In genomic region chrX:48257011-48257410, GRCm38 (mm10) we compare ENCODE assay signal across 7 mouse cellular contexts. TPM values are rescaled to one million over a fixed set of nuclear protein-coding genes. Genes with fewer than 3 reads are reported as not detected.
A peak's percentile ranks its signal among the peaks of the same experiment; 100 is the strongest.
DNase-seq lines count a peak whose midpoint lies in the region; ATAC-seq and TF ChIP-seq lines count a peak whose summit lies in the region.

No protein-coding gene starts in this region.

- peak overlapping the region; percentile 63 for H3K4me2 ChIP-seq in lung, embryonic 14.5 days
- peak overlapping the region; percentile 56 for H3K4me2 ChIP-seq in limb, embryonic 12.5 days
- H3K4me2 ChIP-seq in neural tube, embryonic 15.5 days: peak overlapping the region; percentile 66

- DNase-seq in lung, embryonic 14.5 days: peak; percentile 4
- no peak for DNase-seq in lung, postnatal 25 days (ENCODE audit: low spot score)
- no peak for DNase-seq in forebrain, embryonic 10.5 days (ENCODE audit: extremely low spot score, low spot score)
- no peak for DNase-seq in layer of hippocampus, adult 9-10 months (ENCODE audit: low spot score)
- DNase-seq in spleen, adult 18-20 months: no peak

- TF ChIP-seq CTCF in lung, embryonic 14.5 days (IDR thresholded peaks at IDR 0.05; ENCODE audit: low read depth): no peak

- H3K9me3 ChIP-seq in lung, embryonic 14.5 days (ENCODE audit: low read depth, low read length): no peaks in the 10 kb centered on the region
- H3K9me3 ChIP-seq in forebrain, embryonic 10.5 days: no peaks in the 10 kb centered on the region
- H3K9me3 ChIP-seq in limb, embryonic 12.5 days: no peaks in the 10 kb centered on the region
- no peaks in the 10 kb centered on the region for H3K9me3 ChIP-seq in neural tube, embryonic 15.5 days (replicated peaks)

- peak overlapping the region; percentile 55 for H3K9ac ChIP-seq in lung, embryonic 14.5 days
- peak overlapping the region; percentile 37; the same call in 1 of the 2 replicates for H3K9ac ChIP-seq in limb, embryonic 12.5 days (replicated peaks)
- peak overlapping the region; percentile 40; the same call in 1 of the 2 replicates for H3K9ac ChIP-seq in neural tube, embryonic 15.5 days (replicated peaks)

- ATAC-seq in lung, embryonic 14.5 days (ENCODE audit: insufficient read depth): no peak
- ATAC-seq in limb, embryonic 12.5 days (ENCODE audit: insufficient number of reproducible peaks, insufficient read depth, low FRiP score, low TSS enrichment, low read depth): no peak
- ATAC-seq in neural tube, embryonic 15.5 days (ENCODE audit: low FRiP score): peak; percentile 9

- peak overlapping the region; percentile 54 for H3K4me3 ChIP-seq in lung, embryonic 14.5 days (ENCODE audit: low read depth, low read length)
- peak overlapping the region; percentile 59 for H3K4me3 ChIP-seq in forebrain, embryonic 10.5 days
- H3K4me3 ChIP-seq in limb, embryonic 12.5 days (replicated peaks): peak overlapping the region; percentile 53
- H3K4me3 ChIP-seq in neural tube, embryonic 15.5 days (replicated peaks): peak overlapping the region; percentile 53

- no peaks in the 10 kb centered on the region for H3K27me3 ChIP-seq in lung, embryonic 14.5 days (ENCODE audit: insufficient read depth, low read length)
- no peaks in the 10 kb centered on the region; the same call in 1 of the 2 replicates for H3K27me3 ChIP-seq in forebrain, embryonic 10.5 days (ENCODE audit: poor library complexity, severe bottlenecking)
- no peaks in the 10 kb centered on the region for H3K27me3 ChIP-seq in limb, embryonic 12.5 days
- no peaks in the 10 kb centered on the region for H3K27me3 ChIP-seq in neural tube, embryonic 15.5 days (replicated peaks)

- H3K4me1 ChIP-seq in lung, embryonic 14.5 days (ENCODE audit: insufficient read depth): no peaks in the 10 kb centered on the region
- peaks cover 8% of the 10 kb centered on the region for H3K4me1 ChIP-seq in forebrain, embryonic 10.5 days
- H3K4me1 ChIP-seq in limb, embryonic 12.5 days (replicated peaks): 0 out of 2 replicates have a peak, but pooled peaks cover 4% of the 10 kb centered on the region
- H3K4me1 ChIP-seq in neural tube, embryonic 15.5 days: peaks cover 5% of the 10 kb centered on the region

- 7% methylated on average over 16 of the region's 16 CpGs for WGBS in lung, embryonic 14.5 days
- 13% methylated on average over 16 of the region's 16 CpGs for WGBS in forebrain, embryonic 10.5 days
- 7% methylated on average over 16 of the region's 16 CpGs for WGBS in limb, embryonic 12.5 days
- 9% methylated on average over 16 of the region's 16 CpGs for WGBS in neural tube, embryonic 15.5 days

- 0 out of 2 replicates have a peak, but pooled peaks cover 8% of the 10 kb centered on the region for H3K36me3 ChIP-seq in lung, embryonic 14.5 days (ENCODE audit: insufficient read depth)
- peaks cover 31% of the 10 kb centered on the region for H3K36me3 ChIP-seq in forebrain, embryonic 10.5 days (replicated peaks)
- peaks cover 19% of the 10 kb centered on the region for H3K36me3 ChIP-seq in limb, embryonic 12.5 days
- no peaks in the 10 kb centered on the region for H3K36me3 ChIP-seq in neural tube, embryonic 15.5 days

- peak overlapping the region; percentile 24; the same call in 1 of the 2 replicates for H3K27ac ChIP-seq in lung, embryonic 14.5 days (ENCODE audit: low read depth)
- H3K27ac ChIP-seq in forebrain, embryonic 10.5 days: peak overlapping the region; percentile 53; the same call in 1 of the 2 replicates
- no peak overlapping the region for H3K27ac ChIP-seq in limb, embryonic 12.5 days
- H3K27ac ChIP-seq in neural tube, embryonic 15.5 days (replicated peaks): peak overlapping the region; percentile 51; the same call in 1 of the 2 replicates

RNA-seq across cellular contexts. Expression of gene Utp14a, which starts 0.3 kb away (rescaled TPM):
- polyA plus RNA-seq in lung, embryonic 14.5 days (2014; fragmentation: Nextera tagmentation; extraction: Ambion mirVana): 21.5 and 23.7 TPM in 2 replicates
- polyA plus RNA-seq in forebrain, embryonic 10.5 days (2016; fragmentation: Nextera tagmentation; extraction: Ambion mirVana): 24.6 TPM in 2 replicates
- polyA plus RNA-seq in limb, embryonic 12.5 days (2016; fragmentation: Nextera tagmentation; extraction: Ambion mirVana): 23.2 and 23.7 TPM in 2 replicates
- 15.7 TPM in 2 replicates for polyA plus RNA-seq in neural tube, embryonic 15.5 days (2015; fragmentation: Nextera tagmentation; extraction: Ambion mirVana)

RNA-seq across cellular contexts. Expression of gene Zdhhc9, which starts 48.3 kb away (rescaled TPM):
- 5.1 and 5.7 TPM in 2 replicates for polyA plus RNA-seq in lung, embryonic 14.5 days (2014; fragmentation: Nextera tagmentation; extraction: Ambion mirVana)
- 3.0 and 3.6 TPM in 2 replicates for polyA plus RNA-seq in forebrain, embryonic 10.5 days (2016; fragmentation: Nextera tagmentation; extraction: Ambion mirVana)
- polyA plus RNA-seq in limb, embryonic 12.5 days (2016; fragmentation: Nextera tagmentation; extraction: Ambion mirVana): 3.9 and 5.0 TPM in 2 replicates
- polyA plus RNA-seq in neural tube, embryonic 15.5 days (2015; fragmentation: Nextera tagmentation; extraction: Ambion mirVana): 8.7 and 9.1 TPM in 2 replicates
